Mouse (Mus musculus) cerebellum, adult (tissue): ENCODE data around the gene Rab37.

Experiments used
- ATAC-seq: cut with Nextera tagmentation; 2 replicates; pipeline ENCODE4 v1.9.2; 2017; ENCODE audit warnings: mild to moderate bottlenecking, moderate library complexity, mixed read lengths; ENCODE audit not compliant: insufficient number of reproducible peaks, low FRiP score, low TSS enrichment

The Rab37 gene

GRCm38 (mm10) chr11:115162832-115163480 is 71.7 kb downstream of the Rab37 start, which contains the start of gene Slc9a3r1:
Slc9a3r1 (plus strand) TSS chr11:115163341.
- ATAC-seq: peak; percentile 82

GRCm38 (mm10) chr11:115163568-115164150 is 72.4 kb downstream of the Rab37 start:
- ATAC-seq: no peak

- no peak for ATAC-seq
Measured at GRCm38 (mm10) chr11:115164341-115164975, 73.2 kb downstream of the Rab37 start.

- ATAC-seq: 0 out of 2 replicates have a peak, but pooled peaks have one; percentile 47
Measured at GRCm38 (mm10) chr11:115164976-115165374, 73.7 kb downstream of the Rab37 start.

- no peak for ATAC-seq
Measured at GRCm38 (mm10) chr11:115166776-115167175, 75.5 kb downstream of the Rab37 start.

GRCm38 (mm10) chr11:115167631-115168249 is 76.5 kb downstream of the Rab37 start:
- ATAC-seq: no peak

GRCm38 (mm10) chr11:115169430-115169829 is 78.2 kb downstream of the Rab37 start:
- ATAC-seq: no peak

GRCm38 (mm10) chr11:115171125-115171524 is 79.9 kb downstream of the Rab37 start:
- no peak for ATAC-seq

- no peak for ATAC-seq
Measured at GRCm38 (mm10) chr11:115172825-115173287, 81.6 kb downstream of the Rab37 start.

GRCm38 (mm10) chr11:115173549-115174339 is 82.5 kb downstream of the Rab37 start:
- no peak for ATAC-seq

- no peak for ATAC-seq
Measured at GRCm38 (mm10) chr11:115176399-115177190, 85.4 kb downstream of the Rab37 start.

GRCm38 (mm10) chr11:115177559-115178195 is 86.4 kb downstream of the Rab37 start:
- no peak for ATAC-seq

GRCm38 (mm10) chr11:115178766-115179165 is 87.5 kb downstream of the Rab37 start:
- ATAC-seq: no peak

GRCm38 (mm10) chr11:115179191-115179590 is 88.0 kb downstream of the Rab37 start:
- ATAC-seq: no peak

GRCm38 (mm10) chr11:115179881-115180280 is 88.7 kb downstream of the Rab37 start:
- ATAC-seq: no peak

- no peak for ATAC-seq
Measured at GRCm38 (mm10) chr11:115181913-115182638, 90.8 kb downstream of the Rab37 start.

GRCm38 (mm10) chr11:115184973-115185372 is 93.7 kb downstream of the Rab37 start:
- no peak for ATAC-seq

GRCm38 (mm10) chr11:115187224-115187639 is 96.0 kb downstream of the Rab37 start, which contains the start of gene Tmem104:
Tmem104 (plus strand) TSS chr11:115187487.
- peak; percentile 85 for ATAC-seq
